Mouse (Mus musculus) spleen, adult 2 months (tissue): Measurements from ENCODE around the gene Oaf. TPM values are rescaled to one million over a fixed set of nuclear protein-coding genes. Genes with fewer than 3 reads are reported as not detected.

Experiments
- DNase-seq, 2 experiments: peaks; one replicate each; pipeline versions ENCODE4 v3.0.0 to v3.0.0-alpha.2; 2012 to 2021; ENCODE audit warnings: low spot score in 2 of 2, low read depth in 1 of 2
- H3K27ac ChIP-seq: fragments of 200-500 bp; 2 replicates; pipeline ENCODE4 v1.5.1; 2012; ENCODE audit warnings: low read length, inconsistent platforms; ENCODE audit not compliant: insufficient read depth
- H3K27me3 ChIP-seq: fragments of 200-500 bp; 2 replicates; pipeline ENCODE4 v1.6.1; 2012; ENCODE audit warnings: mild to moderate bottlenecking, moderate library complexity, low read length, inconsistent platforms; ENCODE audit not compliant: control insufficient read depth, insufficient read depth
- H3K36me3 ChIP-seq: fragments of 200-500 bp; 2 replicates; pipeline ENCODE4 v1.6.1; 2012; ENCODE audit warnings: mild to moderate bottlenecking, low read length, inconsistent platforms; ENCODE audit not compliant: control insufficient read depth, insufficient read depth
- H3K4me1 ChIP-seq: fragments of 200-500 bp; 2 replicates; pipeline ENCODE4 v1.6.1; 2011; ENCODE audit warnings: inconsistent platforms; ENCODE audit not compliant: control insufficient read depth, insufficient read depth, insufficient read length
- H3K4me3 ChIP-seq: fragments of 200-500 bp; 2 replicates; pipeline ENCODE4 v1.5.1; 2011; ENCODE audit warnings: mild to moderate bottlenecking, inconsistent platforms; ENCODE audit not compliant: insufficient read depth, insufficient read length; ENCODE audit errors: extremely low read depth
- CTCF ChIP-seq: fragments of 200-500 bp; IDR thresholded peaks from 2 replicates; pipeline ENCODE4 v1.5.1; 2011; ENCODE audit warnings: mild to moderate bottlenecking, inconsistent platforms; ENCODE audit not compliant: insufficient read depth, insufficient read length, insufficient replicate concordance; ENCODE audit errors: extremely low read depth
- POLR2A ChIP-seq: fragments of 200-500 bp; IDR thresholded peaks from 2 replicates; pipeline ENCODE4 v1.6.1; 2011; ENCODE audit warnings: low read depth, low read length, inconsistent platforms
- WGBS: fragments of 180-500 bp; shearing (Covaris S2); methylation state at CpG from one replicate; pipeline ENCODE4 v1.1.7; 2018; 5-methylcytosine and 5-hydroxymethylcytosine counted together
- polyA plus RNA-seq: library from polyadenylated mRNA; depleted of rRNA; stranded (reverse); fragments of >200 nt; gene quantifications from 2 replicates; pipeline ENCODE4 v1.2.3, GENCODE M21; 2012; rRNA removed

The Oaf gene
- polyA plus RNA-seq: 8.5 and 10.9 TPM in 2 replicates

GRCm38 (mm10) chr9:43239712-43240593, at the start of gene Oaf:
Gene Oaf, minus strand, starts transcription at chr9:43239911.
- TF ChIP-seq CTCF: no peak
- TF ChIP-seq POLR2A: no peak
- H3K27ac ChIP-seq: no peak within 1 kb of the TSS
- no peaks in the 10 kb centered on the region; the same call in 1 of the 2 replicates for H3K4me1 ChIP-seq
- WGBS: 7% methylated on average over 44 of the region's 44 CpGs
- H3K4me3 ChIP-seq: peak within 1 kb of the TSS; percentile 68
- no peaks in the 10 kb centered on the region for H3K36me3 ChIP-seq
- 0 out of 2 replicates have a peak, but pooled peaks cover 2% of the 10 kb centered on the region for H3K27me3 ChIP-seq
- peak in 1 of 2 experiments; percentile 35 for DNase-seq

- no peaks in the 10 kb centered on the region for H3K36me3 ChIP-seq
- no peaks in the 10 kb centered on the region for H3K4me1 ChIP-seq
- TF ChIP-seq POLR2A (no peak), CTCF (peak; percentile 84)
- no peak overlapping the region for H3K27ac ChIP-seq
- H3K4me3 ChIP-seq: no peak overlapping the region
- DNase-seq: peak in 1 of 2 experiments; percentile 24
- WGBS: 9% methylated on average over 20 of the region's 20 CpGs
- no peaks in the 10 kb centered on the region for H3K27me3 ChIP-seq
Observed at GRCm38 (mm10) chr9:43286870-43287269, 47.2 kb upstream of the Oaf start.

- no peak for DNase-seq
- Histone ChIP-seq H3K36me3 (no peaks in the 10 kb centered on the region), H3K27ac (no peak overlapping the region), H3K4me1 (no peaks in the 10 kb centered on the region), H3K4me3 (no peak overlapping the region), H3K27me3 (no peaks in the 10 kb centered on the region)
- TF ChIP-seq CTCF (no peak), POLR2A (no peak)
- 93% methylated on average over 4 of the region's 4 CpGs for WGBS
Observed at GRCm38 (mm10) chr9:43285281-43285680, 45.6 kb upstream of the Oaf start.

GRCm38 (mm10) chr9:43284284-43284683, 44.6 kb upstream of the Oaf start:
- 20% methylated on average over 6 of the region's 6 CpGs for WGBS
- TF ChIP-seq CTCF (peak; percentile 83; the same call in 1 of the 2 replicates), POLR2A (no peak)

GRCm38 (mm10) chr9:43273735-43274134, 34.0 kb upstream of the Oaf start:
- DNase-seq: no peak
- no peak overlapping the region for H3K4me3 ChIP-seq
- H3K36me3 ChIP-seq: no peaks in the 10 kb centered on the region
- no peak for TF ChIP-seq POLR2A
- TF ChIP-seq CTCF: no peak
- no peaks in the 10 kb centered on the region for H3K27me3 ChIP-seq
- 85% methylated on average over 9 of the region's 9 CpGs for WGBS
- H3K27ac ChIP-seq: no peak overlapping the region
- H3K4me1 ChIP-seq: no peaks in the 10 kb centered on the region

More at GRCm38 (mm10) chr9:43284284-43284683, 44.6 kb upstream of the Oaf start:
- DNase-seq: peak in 1 of 2 experiments; percentile 40
- no peak overlapping the region for H3K27ac ChIP-seq
- no peaks in the 10 kb centered on the region for H3K36me3 ChIP-seq
- H3K27me3 ChIP-seq: no peaks in the 10 kb centered on the region
- H3K4me3 ChIP-seq: no peak overlapping the region
- no peaks in the 10 kb centered on the region for H3K4me1 ChIP-seq

GRCm38 (mm10) chr9:43271761-43272518, 32.2 kb upstream of the Oaf start:
- DNase-seq: no peak
- H3K27me3 ChIP-seq: no peaks in the 10 kb centered on the region

More at GRCm38 (mm10) chr9:43271761-43272518, 32.2 kb upstream of the Oaf start:
- WGBS: 81% methylated on average over 14 of the region's 14 CpGs
- no peak for TF ChIP-seq CTCF
- no peak for TF ChIP-seq POLR2A
- no peak overlapping the region for H3K4me3 ChIP-seq
- no peak overlapping the region for H3K27ac ChIP-seq
- no peaks in the 10 kb centered on the region for H3K4me1 ChIP-seq
- no peaks in the 10 kb centered on the region for H3K36me3 ChIP-seq
